Mouse (Mus musculus) liver, embryonic 14.5 days (tissue): ENCODE results near the gene Nxpe4. TPM values are rescaled to one million over a fixed set of nuclear protein-coding genes. Genes with fewer than 3 reads are reported as not detected.
"Not testable (repeated sequence)": the region's sequence is repeated elsewhere in the genome, so short reads cannot be mapped to it uniquely, and the experiment has no call there.

Source experiments
- ATAC-seq: fragments of 200-750 bp; cut with Nextera tagmentation; 2 replicates; pipeline ENCODE4 v1.8.0; 2017; ENCODE audit warnings: moderate number of reproducible peaks, mild to moderate bottlenecking, moderate library complexity; ENCODE audit not compliant: insufficient read depth
- DNase-seq, 3 experiments: peaks; one replicate each; pipeline ENCODE4 v3.0.0-alpha.2; 2012 to 2013; ENCODE audit warnings: low read depth in 3 of 3, low spot score in 3 of 3
- H3K27ac ChIP-seq: fragments of 300-500 bp; sonication (generic); 2 replicates; pipeline ENCODE4 v1.5.1; 2014; ENCODE audit warnings: moderate library complexity, mild to moderate bottlenecking, control low read depth, inconsistent platforms
- H3K27me3 ChIP-seq: fragments of 300-500 bp; sonication (generic); 2 replicates; pipeline ENCODE4 v1.6.1; 2014; ENCODE audit warnings: mild to moderate bottlenecking, low read length, moderate library complexity; ENCODE audit not compliant: control insufficient read depth, insufficient read depth
- H3K36me3 ChIP-seq: fragments of 300-500 bp; sonication (generic); replicated peaks from 2 replicates; pipeline ENCODE4 v1.6.1; 2014; ENCODE audit warnings: low read depth; ENCODE audit not compliant: control insufficient read depth, insufficient read depth
- H3K4me1 ChIP-seq, 2 experiments: fragments of 200-500 bp in 1 of 2; fragments of 300-500 bp in 1 of 2; sonication (generic) in 1 of 2; replicated peaks; 2 replicates each; pipeline ENCODE4 v1.6.1; 2012 to 2014; ENCODE audit warnings: antibody characterized with exemption in 1 of 2, inconsistent platforms in 1 of 2, low read length in 1 of 2; ENCODE audit not compliant: control insufficient read depth in 2 of 2, insufficient read depth in 2 of 2
- H3K4me2 ChIP-seq: fragments of 300-500 bp; sonication (generic); 2 replicates; pipeline ENCODE4 v1.6.1; 2014; ENCODE audit warnings: low read depth, mild to moderate bottlenecking, control low read depth, moderate library complexity
- H3K4me3 ChIP-seq, 2 experiments: fragments of 200-500 bp in 1 of 2; fragments of 300-500 bp in 1 of 2; sonication (generic) in 1 of 2; 2 replicates each; pipeline ENCODE4 v1.5.1; 2012 to 2014; ENCODE audit warnings: low read depth in 2 of 2, low read length in 2 of 2, mild to moderate bottlenecking in 2 of 2, control low read depth in 1 of 2, inconsistent platforms in 1 of 2, moderate library complexity in 1 of 2; ENCODE audit not compliant: insufficient read depth in 1 of 2
- H3K9ac ChIP-seq: fragments of 300-500 bp; sonication (generic); replicated peaks from 2 replicates; pipeline ENCODE4 v1.6.1; 2014; ENCODE audit warnings: mild to moderate bottlenecking, control low read depth, moderate library complexity
- H3K9me3 ChIP-seq: fragments of 300-500 bp; sonication (generic); 2 replicates; pipeline ENCODE4 v1.6.1; 2016; ENCODE audit warnings: low read length, mixed read lengths; ENCODE audit not compliant: control insufficient read depth
- CTCF ChIP-seq: IDR thresholded peaks from 2 replicates; pipeline ENCODE4 v1.5.1; 2016; ENCODE audit warnings: antibody characterized with exemption, low read depth, control low read depth
- EP300 ChIP-seq: IDR thresholded peaks from 2 replicates; pipeline ENCODE4 v1.6.1; 2016; ENCODE audit warnings: antibody characterized with exemption, low read depth
- WGBS: fragments of 180-500 bp; shearing (Covaris S2); extraction: QIAGEN DNeasy Blood & Tissue Kit; methylation state at CpG from one replicate; pipeline ENCODE4 v1.1.7; 2014; ENCODE audit not compliant: insufficient replicate concordance; 5-methylcytosine and 5-hydroxymethylcytosine counted together
- polyA plus RNA-seq, 2 experiments: library from polyadenylated mRNA; depleted of rRNA in 1 of 2; stranded (reverse) in 1 of 2; unstranded in 1 of 2; fragments of >200 nt; fragmentation: Nextera tagmentation in 1 of 2; extraction: Ambion mirVana in 1 of 2; gene quantifications; 2 replicates each; pipeline versions ENCODE4 v1.2.1 to v1.2.3; 2012 to 2014

The Nxpe4 gene
- polyA plus RNA-seq, 2 experiments = 6.2 to 8.3 TPM

DNA sequence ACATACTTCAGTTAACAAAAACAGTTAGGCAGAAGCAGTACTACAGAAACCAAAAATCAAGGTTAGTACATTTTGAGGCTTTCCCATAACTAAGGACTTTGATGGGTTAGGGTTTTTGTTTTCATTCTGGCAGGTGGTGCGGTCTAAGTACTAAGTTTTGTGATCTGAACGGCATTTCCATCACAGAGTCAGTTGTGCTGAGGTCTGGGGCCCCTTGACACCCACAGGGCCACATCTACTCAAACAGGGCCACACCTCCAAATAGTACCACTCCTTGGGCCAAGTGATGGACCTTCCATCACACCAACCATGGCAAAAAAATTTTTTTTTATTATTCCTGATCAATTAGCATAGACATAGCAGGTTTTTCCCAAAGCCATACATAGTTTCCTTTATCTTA lies 251.8 kb downstream of the Nxpe4 start:
- H3K27ac ChIP-seq = no peak overlapping the region
- 52% methylated on average over 2 of the region's 2 CpGs for WGBS
- no peaks in the 10 kb centered on the region for H3K9me3 ChIP-seq
- H3K4me2 ChIP-seq = no peak overlapping the region
- H3K4me3 ChIP-seq = no peak overlapping the region
- H3K36me3 ChIP-seq = no peaks in the 10 kb centered on the region
- H3K4me1 ChIP-seq = peaks cover 3 to 6% of the 10 kb centered on the region in 2 experiments
- TF ChIP-seq CTCF (no peak), EP300 (no peak)
- H3K27me3 ChIP-seq = no peaks in the 10 kb centered on the region
- DNase-seq (no peak), ATAC-seq (no peak)
- H3K9ac ChIP-seq = no peak overlapping the region

DNA sequence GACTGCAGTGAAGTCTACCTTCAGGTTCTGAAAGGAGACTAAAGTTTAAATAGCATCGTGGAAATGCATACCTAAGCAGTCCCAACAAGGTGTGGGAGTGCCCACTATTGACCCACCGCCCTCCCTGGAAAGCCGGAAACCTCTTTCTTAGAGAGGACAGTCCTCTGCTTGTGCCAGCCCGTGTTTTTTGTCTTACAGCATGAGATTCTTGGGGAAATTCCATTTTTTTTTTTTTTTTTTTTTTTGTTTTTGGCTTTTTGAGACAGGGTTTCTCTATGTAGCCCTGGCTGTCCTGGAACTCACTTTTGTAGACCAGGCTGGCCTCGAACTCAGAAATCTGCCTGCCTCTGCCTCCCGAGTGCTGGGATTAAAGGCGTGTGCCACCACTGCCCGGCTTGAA lies 255.5 kb downstream of the Nxpe4 start:
- H3K9ac ChIP-seq, H3K27ac ChIP-seq, H3K4me1 ChIP-seq, H3K4me2 ChIP-seq, H3K27me3 ChIP-seq, H3K4me3 ChIP-seq, H3K9me3 ChIP-seq, ATAC-seq, DNase-seq, H3K36me3 ChIP-seq: not testable (repeated sequence)
- 68% methylated on average over 8 of the region's 8 CpGs for WGBS

GRCm38 (mm10) chr9:48417994-48418393 lies 256.2 kb downstream of the Nxpe4 start:
- 41% methylated on average over 3 of the region's 3 CpGs for WGBS

DNA sequence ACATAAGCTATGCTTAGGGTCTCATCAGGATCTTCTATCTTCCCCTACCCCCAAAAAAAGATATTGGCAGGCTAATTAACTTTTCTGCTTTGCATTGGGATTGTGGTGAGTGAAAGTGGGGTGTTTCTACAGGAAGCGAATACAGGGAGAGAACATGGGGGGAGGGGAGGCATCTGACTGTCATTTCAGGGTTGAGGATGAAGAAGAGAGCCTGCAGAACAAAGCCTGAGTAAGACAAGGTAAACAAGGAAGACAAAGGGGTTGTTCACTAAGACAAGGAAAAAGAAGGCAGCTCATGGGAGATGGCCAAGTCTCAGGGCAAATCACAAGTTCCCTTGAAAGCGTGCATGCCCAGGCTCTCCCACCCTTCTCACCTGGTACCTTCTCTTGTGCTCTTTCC lies 256.6 kb downstream of the Nxpe4 start:
- H3K27ac ChIP-seq = no peak overlapping the region
- 68% methylated on average over 2 of the region's 2 CpGs for WGBS
- no peaks in the 10 kb centered on the region for H3K27me3 ChIP-seq
- H3K4me2 ChIP-seq = no peak overlapping the region
- no peak overlapping the region for H3K9ac ChIP-seq
- no peaks in the 10 kb centered on the region for H3K9me3 ChIP-seq
- no peak for ATAC-seq
- TF ChIP-seq EP300 = no peak
- no peak for TF ChIP-seq CTCF
- no peak for DNase-seq
- H3K36me3 ChIP-seq = no peaks in the 10 kb centered on the region
- H3K4me1 ChIP-seq = no peaks in the 10 kb centered on the region
- no peak overlapping the region for H3K4me3 ChIP-seq

More at GRCm38 (mm10) chr9:48417994-48418393, 256.2 kb downstream of the Nxpe4 start:
- Histone ChIP-seq H3K9ac (no peak overlapping the region), H3K4me3 (no peak overlapping the region), H3K4me2 (no peak overlapping the region), H3K9me3 (no peaks in the 10 kb centered on the region), H3K4me1 (no peaks in the 10 kb centered on the region), H3K27me3 (no peaks in the 10 kb centered on the region), H3K27ac (no peak overlapping the region), H3K36me3 (no peaks in the 10 kb centered on the region)
- TF ChIP-seq CTCF = no peak
- no peak for TF ChIP-seq EP300
- ATAC-seq (no peak), DNase-seq (no peak)

DNA sequence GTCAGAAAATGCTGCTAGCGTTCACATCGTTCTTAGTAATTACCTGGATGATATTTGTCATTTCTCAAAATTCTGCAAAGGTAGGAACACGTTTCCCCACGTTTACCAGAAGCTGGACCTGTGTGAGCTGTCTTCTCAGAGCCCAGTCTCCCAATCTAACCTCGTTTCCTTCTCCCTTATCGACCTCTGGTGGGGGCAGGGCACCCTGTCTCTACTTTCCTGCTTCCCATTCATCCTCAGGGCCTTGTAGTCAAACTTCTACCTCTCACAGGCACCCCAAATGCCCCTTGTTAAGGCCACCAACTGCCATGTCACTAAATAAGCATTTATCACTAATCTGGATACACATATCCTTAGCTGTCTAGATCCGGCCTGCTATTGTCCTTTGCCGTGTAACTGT lies 257.0 kb downstream of the Nxpe4 start:
- Histone ChIP-seq H3K9ac (no peak overlapping the region), H3K27me3 (no peaks in the 10 kb centered on the region), H3K4me3 (no peak overlapping the region), H3K36me3 (no peaks in the 10 kb centered on the region), H3K4me1 (no peaks in the 10 kb centered on the region), H3K4me2 (no peak overlapping the region), H3K9me3 (no peaks in the 10 kb centered on the region), H3K27ac (no peak overlapping the region)
- no peak for TF ChIP-seq EP300
- TF ChIP-seq CTCF = 0 out of 2 replicates have a peak, but pooled peaks have one; percentile 2
- DNase-seq = no peak
- 38% methylated on average over 8 of the region's 8 CpGs for WGBS
- ATAC-seq = no peak
